Mouse (Mus musculus) heart, postnatal 0 days (tissue): ENCODE measurements around the gene Trib2.

Experiments used
- CTCF ChIP-seq: IDR thresholded peaks from 2 replicates; pipeline ENCODE4 v1.5.1; 2016; ENCODE audit warnings: antibody characterized with exemption, control low read depth, low read depth
- EP300 ChIP-seq: IDR thresholded peaks from 2 replicates; pipeline ENCODE4 v1.6.1; 2016; ENCODE audit warnings: antibody characterized with exemption, low read depth

DNA sequence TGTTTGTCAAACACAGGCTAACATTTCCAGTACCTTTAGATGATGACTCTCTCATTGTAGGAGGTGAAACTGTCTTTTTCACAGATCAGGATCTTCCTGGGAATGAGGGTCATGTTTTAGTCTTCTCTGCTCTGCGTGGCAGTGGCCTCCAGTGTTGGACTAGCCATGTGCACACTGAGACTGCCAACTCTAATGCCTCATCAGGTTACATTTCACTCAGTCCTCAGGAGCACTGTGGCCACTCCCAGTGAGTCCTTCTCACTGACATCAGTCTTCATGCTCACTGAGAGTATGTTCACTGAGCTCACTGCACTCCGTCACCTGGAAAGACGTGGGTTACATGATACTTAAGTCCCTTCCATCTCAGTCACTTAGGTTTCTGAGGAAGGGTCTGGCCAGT is 14.0 kb upstream of the Trib2 start:
- no peak for TF ChIP-seq CTCF
- TF ChIP-seq EP300, result no peak
